Mouse (Mus musculus) midbrain, embryonic 14.5 days (tissue): ENCODE results near the gene Rnf169. TPM values are rescaled to one million over a fixed set of nuclear protein-coding genes. Genes with fewer than 3 reads are reported as not detected.
A peak's percentile ranks its signal among the peaks of the same experiment; 100 is the strongest.

Source experiments
- ATAC-seq: fragments of 200-750 bp; cut with Nextera tagmentation; 2 replicates; pipeline ENCODE4 v1.8.0; 2017; ENCODE audit warnings: moderate number of reproducible peaks, moderate library complexity; ENCODE audit not compliant: low FRiP score, low TSS enrichment
- DNase-seq: peaks from one replicate; pipeline ENCODE4 v3.0.0-alpha.2; 2015
- H3K27ac ChIP-seq: fragments of 300-500 bp; sonication (generic); replicated peaks from 2 replicates; pipeline ENCODE4 v1.5.1; 2014; ENCODE audit warnings: mild to moderate bottlenecking, low read depth, low read length, moderate library complexity
- H3K27me3 ChIP-seq: fragments of 300-500 bp; sonication (generic); 2 replicates; pipeline ENCODE4 v1.6.1; 2014; ENCODE audit warnings: low read length, control low read depth, mixed read lengths; ENCODE audit not compliant: control insufficient read depth, insufficient read depth
- H3K36me3 ChIP-seq: fragments of 300-500 bp; sonication (generic); 2 replicates; pipeline ENCODE4 v1.6.1; 2014; ENCODE audit warnings: low read length, control low read depth; ENCODE audit not compliant: control insufficient read depth, insufficient read depth
- H3K4me1 ChIP-seq: fragments of 300-500 bp; sonication (generic); 2 replicates; pipeline ENCODE4 v1.6.1; 2014; ENCODE audit warnings: mild to moderate bottlenecking, antibody characterized with exemption, low read length, control low read depth; ENCODE audit not compliant: control insufficient read depth, insufficient read depth
- H3K4me2 ChIP-seq: fragments of 300-500 bp; sonication (generic); 2 replicates; pipeline ENCODE4 v1.6.1; 2014; ENCODE audit warnings: mild to moderate bottlenecking, low read length, moderate library complexity
- H3K4me3 ChIP-seq: fragments of 300-500 bp; sonication (generic); replicated peaks from 2 replicates; pipeline ENCODE4 v1.5.1; 2014; ENCODE audit warnings: low read depth, low read length
- H3K9ac ChIP-seq: fragments of 300-500 bp; sonication (generic); replicated peaks from 2 replicates; pipeline ENCODE4 v1.6.1; 2014; ENCODE audit warnings: mild to moderate bottlenecking, low read length, moderate library complexity
- H3K9me3 ChIP-seq: fragments of 300-500 bp; sonication (generic); 2 replicates; pipeline ENCODE4 v1.6.1; 2016; ENCODE audit warnings: low read length, control low read depth, mixed read lengths; ENCODE audit not compliant: control insufficient read depth
- WGBS: fragments of 180-500 bp; shearing (Covaris S2); extraction: QIAGEN DNeasy Blood & Tissue Kit; methylation state at CpG from one replicate; pipeline ENCODE4 v1.1.7; 2014; 5-methylcytosine and 5-hydroxymethylcytosine counted together
- polyA plus RNA-seq: library from polyadenylated mRNA; unstranded; fragments of >200 nt; fragmentation: Nextera tagmentation; extraction: Ambion mirVana; gene quantifications from 2 replicates; pipeline ENCODE4 v1.2.1, GENCODE M21; 2014

Gene Rnf169
- polyA plus RNA-seq, result 6.4 and 6.7 TPM in 2 replicates

DNA sequence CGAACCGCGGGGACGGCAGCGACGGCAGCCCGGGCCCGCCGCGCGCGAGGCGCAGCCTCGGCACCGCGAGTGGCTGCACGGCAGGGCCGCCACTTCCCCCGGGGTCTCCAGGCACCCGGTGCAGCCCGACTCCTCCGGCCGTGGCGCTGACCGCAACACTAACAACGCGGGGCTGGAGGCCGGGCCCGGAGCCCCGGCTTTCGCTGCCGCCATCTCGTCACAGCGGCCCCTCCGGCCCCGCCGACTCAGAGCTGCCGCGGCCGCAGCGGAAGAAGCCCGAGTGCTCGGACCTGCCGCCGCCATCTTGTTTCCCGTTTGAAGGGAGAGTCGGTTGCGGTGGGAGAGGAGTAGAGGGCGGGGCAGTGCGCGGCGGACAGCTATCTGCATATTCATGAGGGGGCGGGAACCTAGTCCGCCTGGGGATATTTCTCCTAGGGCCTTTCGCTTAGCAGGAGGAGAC, at the start of gene Rnf169:
Gene Rnf169 (minus strand): TSS at position 317 of the 460 bp plus-strand sequence.
- Histone ChIP-seq H3K9me3 (no peaks in the 10 kb centered on the region), H3K4me2 (peak within 1 kb of the TSS; percentile 81), H3K4me1 (peaks cover 16% of the 10 kb centered on the region), H3K4me3 (peak within 1 kb of the TSS; percentile 91), H3K36me3 (no peaks in the 10 kb centered on the region), H3K9ac (peak within 1 kb of the TSS; percentile 95), H3K27me3 (no peaks in the 10 kb centered on the region), H3K27ac (peak within 1 kb of the TSS; percentile 97)
- DNase-seq (peak; percentile 96), ATAC-seq (peak; percentile 96)
- under 1% methylated on average over 55 of the region's 55 CpGs for WGBS

DNA sequence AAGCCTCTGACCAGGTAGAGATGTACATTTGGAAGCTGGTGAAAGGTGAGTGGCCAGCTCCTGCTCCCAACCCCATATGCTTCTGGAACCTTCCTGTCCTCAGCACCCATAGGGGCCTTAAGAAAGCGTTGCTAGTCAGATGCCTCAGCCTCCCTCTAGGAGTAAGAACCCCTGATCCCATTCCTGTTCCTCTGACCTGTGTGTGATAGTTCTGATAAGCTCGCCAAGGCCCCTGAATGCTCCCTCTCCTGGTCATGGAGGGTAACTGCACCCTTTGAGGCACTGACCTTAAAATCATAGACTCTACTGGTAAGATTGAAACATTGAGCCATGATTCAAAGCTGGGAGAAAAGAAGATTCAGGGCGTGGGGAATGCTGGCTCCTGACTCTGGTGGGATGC, 49.1 kb upstream of the Rnf169 start:
- Histone ChIP-seq H3K27ac (no peak overlapping the region), H3K4me2 (no peak overlapping the region), H3K4me3 (no peak overlapping the region), H3K9me3 (no peaks in the 10 kb centered on the region), H3K36me3 (no peaks in the 10 kb centered on the region), H3K9ac (no peak overlapping the region), H3K27me3 (no peaks in the 10 kb centered on the region), H3K4me1 (no peaks in the 10 kb centered on the region)
- ATAC-seq (no peak), DNase-seq (peak; percentile 32)
- WGBS, result 42% methylated on average over 3 of the region's 3 CpGs

DNA sequence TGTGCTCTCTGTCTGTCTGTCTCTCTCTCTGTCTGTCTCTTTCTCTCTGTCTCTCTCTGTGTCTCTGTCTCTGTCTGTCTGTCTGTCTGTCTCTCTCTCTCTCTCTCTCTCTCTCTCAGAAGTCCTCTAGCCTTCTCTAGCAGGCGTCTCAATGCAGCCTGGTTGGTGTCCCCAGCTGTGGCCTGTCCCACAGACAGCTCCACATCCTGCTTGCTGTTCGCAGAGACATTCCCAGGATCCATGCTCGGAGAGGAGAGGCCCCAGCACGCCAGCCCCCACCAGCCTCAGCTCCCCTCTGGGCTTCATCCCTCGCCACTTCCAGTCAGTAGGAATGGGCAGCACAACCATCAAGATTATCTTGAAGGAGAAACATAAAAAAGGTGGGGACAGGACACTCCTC, 47.1 kb upstream of the Rnf169 start:
- H3K4me3 ChIP-seq, result no peak overlapping the region
- ATAC-seq (no peak), DNase-seq (no peak)
- no peaks in the 10 kb centered on the region for H3K9me3 ChIP-seq
- no peaks in the 10 kb centered on the region for H3K27me3 ChIP-seq
- no peak overlapping the region for H3K9ac ChIP-seq
- no peak overlapping the region for H3K27ac ChIP-seq
- H3K4me2 ChIP-seq, result no peak overlapping the region
- no peaks in the 10 kb centered on the region for H3K36me3 ChIP-seq
- WGBS, result 69% methylated on average over 5 of the region's 5 CpGs
- H3K4me1 ChIP-seq, result no peaks in the 10 kb centered on the region

DNA sequence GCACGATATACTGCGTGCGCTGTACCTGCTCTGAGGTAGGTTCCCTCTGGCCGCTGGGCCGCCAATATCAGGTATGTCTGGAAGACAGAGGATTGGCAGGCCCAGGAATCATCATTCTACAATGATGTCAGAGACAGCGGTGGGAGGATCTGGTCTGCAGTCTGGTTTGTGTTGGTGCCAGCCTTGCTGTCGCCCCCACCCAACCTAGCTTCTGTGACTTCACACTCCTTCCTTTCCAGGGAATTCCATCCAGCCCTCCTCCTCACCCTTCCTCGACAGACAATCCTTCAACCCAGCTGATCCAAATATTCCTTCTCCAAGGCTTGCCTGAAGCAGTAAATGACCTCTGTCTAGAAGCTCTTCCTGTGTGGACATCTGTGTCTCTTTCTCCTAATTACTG, 36.8 kb upstream of the Rnf169 start:
- WGBS, result 91% methylated on average over 8 of the region's 8 CpGs
- no peak overlapping the region for H3K4me3 ChIP-seq
- DNase-seq, result no peak

DNA sequence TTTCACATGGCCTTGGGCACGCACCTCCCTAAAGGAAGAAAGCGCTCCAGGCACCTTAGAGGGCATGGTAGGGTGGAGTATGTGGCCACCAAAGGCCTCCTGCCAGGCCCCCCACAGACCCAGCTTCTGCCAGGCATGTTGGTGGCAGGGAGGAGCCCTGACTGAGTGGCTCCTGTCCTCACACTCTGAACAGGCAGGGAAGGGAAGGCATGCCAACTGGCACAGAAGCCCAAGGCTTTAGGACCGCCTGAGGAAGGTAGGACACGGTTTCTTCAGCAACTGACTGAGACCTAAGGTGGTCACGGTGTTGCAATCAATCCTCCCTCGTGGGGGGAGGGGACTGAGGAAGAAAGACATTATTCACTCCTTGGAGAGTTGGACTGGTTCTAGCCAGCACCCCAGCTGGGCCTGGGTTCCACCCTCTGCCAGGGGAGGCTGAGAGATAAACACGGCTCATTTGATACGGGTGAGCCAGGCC, 33.9 kb upstream of the Rnf169 start:
- no peak for ATAC-seq
- H3K36me3 ChIP-seq, result no peaks in the 10 kb centered on the region
- no peak for DNase-seq
- no peaks in the 10 kb centered on the region for H3K27me3 ChIP-seq
- H3K4me3 ChIP-seq, result no peak overlapping the region
- 67% methylated on average over 8 of the region's 8 CpGs for WGBS
- no peak overlapping the region for H3K9ac ChIP-seq
- H3K4me1 ChIP-seq, result no peaks in the 10 kb centered on the region
- no peak overlapping the region for H3K27ac ChIP-seq
- H3K9me3 ChIP-seq, result no peaks in the 10 kb centered on the region
- no peak overlapping the region for H3K4me2 ChIP-seq

More for the DNA sequence above, 36.8 kb upstream of the Rnf169 start:
- Histone ChIP-seq H3K27me3 (no peaks in the 10 kb centered on the region), H3K36me3 (no peaks in the 10 kb centered on the region), H3K9ac (no peak overlapping the region), H3K27ac (no peak overlapping the region), H3K4me1 (no peaks in the 10 kb centered on the region), H3K9me3 (no peaks in the 10 kb centered on the region), H3K4me2 (no peak overlapping the region)
- ATAC-seq, result no peak

DNA sequence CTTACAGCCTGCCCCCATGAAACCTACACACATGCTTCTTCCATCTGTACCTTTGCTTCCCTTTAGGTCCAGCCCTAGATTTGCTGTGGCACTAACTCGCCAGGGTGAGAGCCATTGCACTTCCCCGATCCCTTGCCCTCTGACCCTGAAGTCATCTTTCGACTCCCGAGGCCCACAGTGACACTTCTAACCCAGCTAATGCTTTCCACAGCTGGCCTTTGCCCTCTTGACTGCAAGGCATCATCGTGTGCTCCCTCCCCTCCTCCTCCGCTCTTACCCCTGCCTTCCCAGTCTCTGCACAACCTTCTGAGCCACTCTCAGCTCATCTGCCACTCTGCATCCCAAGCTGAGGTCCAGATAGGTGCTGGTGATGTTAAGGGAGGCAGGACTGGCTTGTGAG, 32.3 kb upstream of the Rnf169 start:
- H3K27me3 ChIP-seq, result peaks cover 14% of the 10 kb centered on the region
- WGBS, result 57% methylated on average over 6 of the region's 6 CpGs
- H3K4me3 ChIP-seq, result no peak overlapping the region
- H3K4me2 ChIP-seq, result no peak overlapping the region
- H3K4me1 ChIP-seq, result no peaks in the 10 kb centered on the region
- no peak for DNase-seq
- no peak overlapping the region for H3K27ac ChIP-seq
- no peaks in the 10 kb centered on the region for H3K9me3 ChIP-seq
- H3K36me3 ChIP-seq, result no peaks in the 10 kb centered on the region
- no peak overlapping the region for H3K9ac ChIP-seq
- no peak for ATAC-seq

DNA sequence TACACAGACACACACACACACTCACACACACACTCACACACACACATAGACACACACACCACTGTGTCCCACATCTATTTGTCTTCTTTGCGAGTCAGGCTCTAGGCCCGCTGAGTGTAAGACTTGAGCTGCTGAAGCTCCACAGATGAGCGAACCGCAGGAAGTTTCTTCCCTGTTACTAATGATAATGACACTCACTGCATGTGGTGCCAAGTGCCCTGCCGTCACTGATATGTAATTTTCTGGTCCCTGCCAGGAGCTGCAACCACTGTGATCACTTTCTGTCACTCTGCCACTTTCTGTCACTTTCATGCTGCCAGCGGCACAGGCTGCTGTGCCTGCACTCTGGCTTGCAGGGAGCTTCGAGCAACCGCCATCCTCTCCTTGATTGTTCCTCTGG, 31.8 kb upstream of the Rnf169 start:
- Histone ChIP-seq H3K9ac (no peak overlapping the region), H3K27ac (no peak overlapping the region), H3K9me3 (no peaks in the 10 kb centered on the region), H3K36me3 (no peaks in the 10 kb centered on the region), H3K4me3 (no peak overlapping the region), H3K4me1 (no peaks in the 10 kb centered on the region), H3K4me2 (no peak overlapping the region), H3K27me3 (peaks cover 18% of the 10 kb centered on the region)
- DNase-seq (peak; percentile 24), ATAC-seq (no peak)
- WGBS, result 64% methylated on average over 8 of the region's 8 CpGs

DNA sequence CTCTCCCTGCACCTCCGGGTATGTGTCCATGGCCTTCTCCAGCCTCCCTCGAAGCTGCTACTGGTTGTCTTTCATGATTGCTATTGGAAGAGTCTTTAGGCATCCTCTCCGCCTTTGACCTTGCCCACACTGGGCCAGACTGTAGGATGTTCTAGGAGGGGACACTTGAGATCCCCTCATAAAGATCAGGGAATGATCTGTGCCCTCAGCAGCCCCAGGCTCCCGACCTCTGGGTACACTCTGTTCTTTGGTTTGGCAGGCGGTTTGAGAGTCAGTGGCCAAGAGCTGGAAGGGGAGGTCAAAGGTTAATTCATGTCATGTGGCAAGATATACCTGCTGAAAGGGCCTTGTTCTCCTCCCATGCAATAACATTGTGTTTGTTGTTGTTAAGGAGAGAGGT, 30.5 kb upstream of the Rnf169 start:
- Histone ChIP-seq H3K4me3 (no peak overlapping the region), H3K4me1 (peaks cover under 1% of the 10 kb centered on the region; the same call in 1 of the 2 replicates), H3K27ac (no peak overlapping the region), H3K27me3 (peaks cover 30% of the 10 kb centered on the region), H3K4me2 (no peak overlapping the region), H3K9me3 (no peaks in the 10 kb centered on the region), H3K9ac (no peak overlapping the region), H3K36me3 (no peaks in the 10 kb centered on the region)
- no peak for ATAC-seq
- no peak for DNase-seq
- WGBS, result 67% methylated on average over 5 of the region's 5 CpGs

DNA sequence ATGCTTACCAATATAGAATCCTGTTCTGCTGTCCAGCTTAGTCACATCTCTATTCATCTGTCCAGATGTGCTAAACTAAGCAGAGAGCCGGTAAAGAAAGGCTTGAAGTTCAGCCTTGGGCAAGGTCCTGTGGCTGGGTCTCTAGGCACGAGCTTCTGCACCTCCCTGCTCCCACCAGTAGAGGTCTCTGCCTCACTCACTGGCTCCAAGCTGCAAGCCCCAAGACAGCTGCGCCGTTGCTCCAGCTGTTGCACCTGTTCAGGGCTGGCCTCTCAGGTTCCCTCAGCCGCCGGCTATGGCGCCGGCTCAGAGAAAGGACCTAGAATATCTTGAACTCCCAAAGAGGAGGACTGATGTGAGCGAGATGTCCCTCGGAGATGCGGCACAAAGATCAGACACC, 29.4 kb upstream of the Rnf169 start:
- Histone ChIP-seq H3K27ac (no peak overlapping the region), H3K27me3 (peaks cover 41% of the 10 kb centered on the region), H3K9me3 (no peaks in the 10 kb centered on the region), H3K4me3 (no peak overlapping the region), H3K36me3 (no peaks in the 10 kb centered on the region), H3K4me2 (no peak overlapping the region), H3K9ac (no peak overlapping the region), H3K4me1 (peaks cover 7% of the 10 kb centered on the region; the same call in 1 of the 2 replicates)
- 15% methylated on average over 11 of the region's 11 CpGs for WGBS
- DNase-seq (peak; percentile 81), ATAC-seq (no peak)
